Mouse (Mus musculus) hindbrain, embryonic 14.5 days (tissue): ENCODE data around the gene Duoxa1. TPM values are rescaled to one million over a fixed set of nuclear protein-coding genes. Genes with fewer than 3 reads are reported as not detected.
"Not testable (repeated sequence)": the region's sequence is repeated elsewhere in the genome, so short reads cannot be mapped to it uniquely, and the experiment has no call there.

ENCODE experiments used
- ATAC-seq: fragments of 200-750 bp; cut with Nextera tagmentation; 2 replicates; pipeline ENCODE4 v1.8.0; 2017; ENCODE audit warnings: moderate number of reproducible peaks, mild to moderate bottlenecking, moderate TSS enrichment, moderate library complexity; ENCODE audit not compliant: low FRiP score
- DNase-seq: peaks from one replicate; pipeline ENCODE4 v3.0.0-alpha.2; 2015; ENCODE audit warnings: low spot score
- H3K27ac ChIP-seq: fragments of 300-500 bp; sonication (generic); 2 replicates; pipeline ENCODE4 v1.5.1; 2014; ENCODE audit warnings: mild to moderate bottlenecking, moderate library complexity
- H3K27me3 ChIP-seq: fragments of 300-500 bp; sonication (generic); 2 replicates; pipeline ENCODE4 v1.6.1; 2014; ENCODE audit warnings: mild to moderate bottlenecking, low read length, mixed read lengths; ENCODE audit not compliant: control insufficient read depth, insufficient read depth
- H3K36me3 ChIP-seq: fragments of 300-500 bp; sonication (generic); replicated peaks from 2 replicates; pipeline ENCODE4 v1.6.1; 2014; ENCODE audit not compliant: control insufficient read depth, insufficient read depth
- H3K4me1 ChIP-seq: fragments of 300-500 bp; sonication (generic); replicated peaks from 2 replicates; pipeline ENCODE4 v1.6.1; 2014; ENCODE audit warnings: antibody characterized with exemption, low read length, mixed read lengths; ENCODE audit not compliant: control insufficient read depth, insufficient read depth
- H3K4me2 ChIP-seq: fragments of 300-500 bp; sonication (generic); replicated peaks from 2 replicates; pipeline ENCODE4 v1.6.1; 2014; ENCODE audit warnings: mild to moderate bottlenecking, moderate library complexity
- H3K4me3 ChIP-seq: fragments of 300-500 bp; sonication (generic); replicated peaks from 2 replicates; pipeline ENCODE4 v1.5.1; 2014; ENCODE audit warnings: mild to moderate bottlenecking, low read length
- H3K9ac ChIP-seq: fragments of 300-500 bp; sonication (generic); 2 replicates; pipeline ENCODE4 v1.6.1; 2014
- H3K9me3 ChIP-seq: fragments of 300-500 bp; sonication (generic); 2 replicates; pipeline ENCODE4 v1.6.1; 2016; ENCODE audit warnings: low read length; ENCODE audit not compliant: control insufficient read depth
- WGBS: fragments of 180-500 bp; shearing (Covaris S2); extraction: QIAGEN DNeasy Blood & Tissue Kit; methylation state at CpG from one replicate; pipeline ENCODE4 v1.1.7; 2014; 5-methylcytosine and 5-hydroxymethylcytosine counted together
- polyA plus RNA-seq: library from polyadenylated mRNA; unstranded; fragments of >200 nt; fragmentation: Nextera tagmentation; extraction: Ambion mirVana; gene quantifications from 2 replicates; pipeline ENCODE4 v1.2.1, GENCODE M21; 2014

Duoxa1 gene
- polyA plus RNA-seq, 1 experiment from 2014 or later, result 0.16 TPM

GRCm38 (mm10) chr2:122345106-122345893 is 31.8 kb upstream of the Duoxa1 start:
- Histone ChIP-seq H3K4me2 (no peak overlapping the region), H3K36me3 (no peaks in the 10 kb centered on the region), H3K4me3 (no peak overlapping the region), H3K9me3 (no peaks in the 10 kb centered on the region), H3K27ac (no peak overlapping the region), H3K27me3 (no peaks in the 10 kb centered on the region), H3K4me1 (peaks cover 21% of the 10 kb centered on the region), H3K9ac (no peak overlapping the region)
- DNase-seq, result no peak
- 81% methylated on average over 6 of the region's 6 CpGs for WGBS
- no peak for ATAC-seq

- no peak overlapping the region for H3K4me3 ChIP-seq
Measured at GRCm38 (mm10) chr2:122337291-122337690, 23.8 kb upstream of the Duoxa1 start.

GRCm38 (mm10) chr2:122334170-122334569 is 20.6 kb upstream of the Duoxa1 start:
- Histone ChIP-seq H3K9me3 (no peaks in the 10 kb centered on the region), H3K4me2 (no peak overlapping the region), H3K27me3 (no peaks in the 10 kb centered on the region), H3K4me3 (no peak overlapping the region), H3K27ac (no peak overlapping the region), H3K9ac (no peak overlapping the region), H3K4me1 (no peaks in the 10 kb centered on the region), H3K36me3 (no peaks in the 10 kb centered on the region)
- WGBS, result 53% methylated on average over 3 of the region's 3 CpGs
- no peak for DNase-seq
- no peak for ATAC-seq

More at GRCm38 (mm10) chr2:122337291-122337690, 23.8 kb upstream of the Duoxa1 start:
- Histone ChIP-seq H3K27ac (no peak overlapping the region), H3K9ac (no peak overlapping the region), H3K27me3 (no peaks in the 10 kb centered on the region), H3K4me1 (no peaks in the 10 kb centered on the region), H3K4me2 (peak overlapping the region; percentile 27), H3K9me3 (no peaks in the 10 kb centered on the region), H3K36me3 (no peaks in the 10 kb centered on the region)
- 62% methylated on average over 21 of the region's 21 CpGs for WGBS
- DNase-seq (no peak), ATAC-seq (no peak; the same call in 1 of the 2 replicates)

- Histone ChIP-seq H3K27ac (no peak overlapping the region), H3K4me3 (no peak overlapping the region), H3K9ac (no peak overlapping the region), H3K4me2 (no peak overlapping the region), H3K36me3 (no peaks in the 10 kb centered on the region), H3K27me3 (no peaks in the 10 kb centered on the region), H3K4me1 (no peaks in the 10 kb centered on the region), H3K9me3 (no peaks in the 10 kb centered on the region)
- ATAC-seq (no peak), DNase-seq (no peak)
- 89% methylated on average over 3 of the region's 3 CpGs for WGBS
Measured at GRCm38 (mm10) chr2:122332222-122332621, 18.7 kb upstream of the Duoxa1 start.

- not testable (repeated sequence) for H3K4me2 ChIP-seq, H3K36me3 ChIP-seq, DNase-seq, H3K4me1 ChIP-seq, H3K4me3 ChIP-seq, H3K9me3 ChIP-seq, H3K9ac ChIP-seq, H3K27me3 ChIP-seq, ATAC-seq, H3K27ac ChIP-seq
- 88% methylated on average over 4 of the region's 6 CpGs for WGBS
Measured at GRCm38 (mm10) chr2:122330317-122330716, 16.8 kb upstream of the Duoxa1 start.

- WGBS, result 86% methylated on average over 3 of the region's 3 CpGs
Measured at GRCm38 (mm10) chr2:122327986-122328385, 14.5 kb upstream of the Duoxa1 start.

GRCm38 (mm10) chr2:122325361-122325760 is 11.8 kb upstream of the Duoxa1 start:
- Histone ChIP-seq H3K4me3 (no peak overlapping the region), H3K9me3 (no peaks in the 10 kb centered on the region), H3K36me3 (no peaks in the 10 kb centered on the region), H3K4me1 (no peaks in the 10 kb centered on the region), H3K4me2 (no peak overlapping the region), H3K9ac (no peak overlapping the region), H3K27me3 (no peaks in the 10 kb centered on the region), H3K27ac (no peak overlapping the region)
- DNase-seq (no peak), ATAC-seq (no peak)
- 79% methylated on average over 2 of the region's 2 CpGs for WGBS

More at GRCm38 (mm10) chr2:122327986-122328385, 14.5 kb upstream of the Duoxa1 start:
- Histone ChIP-seq H3K9ac (no peak overlapping the region), H3K4me2 (no peak overlapping the region), H3K9me3 (no peaks in the 10 kb centered on the region), H3K27me3 (no peaks in the 10 kb centered on the region), H3K36me3 (no peaks in the 10 kb centered on the region), H3K27ac (no peak overlapping the region), H3K4me3 (no peak overlapping the region), H3K4me1 (no peaks in the 10 kb centered on the region)
- DNase-seq (no peak), ATAC-seq (no peak)

GRCm38 (mm10) chr2:122324586-122324985 is 11.1 kb upstream of the Duoxa1 start:
- Histone ChIP-seq H3K4me2 (no peak overlapping the region), H3K9ac (no peak overlapping the region), H3K27ac (no peak overlapping the region), H3K4me3 (no peak overlapping the region), H3K27me3 (no peaks in the 10 kb centered on the region), H3K9me3 (no peaks in the 10 kb centered on the region), H3K36me3 (no peaks in the 10 kb centered on the region), H3K4me1 (no peaks in the 10 kb centered on the region)
- DNase-seq (no peak), ATAC-seq (no peak)
- WGBS, result 90% methylated on average over 3 of the region's 3 CpGs

- H3K4me2 ChIP-seq, result no peak overlapping the region
- H3K9me3 ChIP-seq, result no peaks in the 10 kb centered on the region
- DNase-seq, result no peak
- no peak overlapping the region for H3K9ac ChIP-seq
- WGBS, result 52% methylated on average over 3 of the region's 3 CpGs
- H3K4me3 ChIP-seq, result no peak overlapping the region
- H3K36me3 ChIP-seq, result no peaks in the 10 kb centered on the region
- H3K27me3 ChIP-seq, result no peaks in the 10 kb centered on the region
- H3K4me1 ChIP-seq, result no peaks in the 10 kb centered on the region
- ATAC-seq, result no peak
- H3K27ac ChIP-seq, result no peak overlapping the region
Measured at GRCm38 (mm10) chr2:122323960-122324359, 10.4 kb upstream of the Duoxa1 start.
